Mouse (Mus musculus): ENCODE data around the gene Prkacb.
"Not testable (repeated sequence)": the region's sequence is repeated elsewhere in the genome, so short reads cannot be mapped to it uniquely, and the experiment has no call there.

GRCm38 (mm10) chr3:146763054-146763453, 49.7 kb downstream of the Prkacb start:
- TF ChIP-seq RAD21 (IDR thresholded peaks at IDR 0.05; ENCODE audit: low read depth, low read length); CTCF (IDR thresholded peaks at IDR 0.05 in 2 of 3, conservative IDR thresholded peaks at IDR 0.05 in 1 of 3; ENCODE audit: control insufficient read depth in 1 of 3, insufficient read depth in 1 of 3, low read depth in 2 of 3, low read length in 3 of 3, poor library complexity in 1 of 3, severe bottlenecking in 1 of 3); EP300 (IDR thresholded peaks at IDR 0.05; ENCODE audit: low read depth in 1 of 2, low read length in 2 of 2); HCFC1 (IDR thresholded peaks at IDR 0.05; ENCODE audit: low read depth, low read length): not testable (repeated sequence)
